Mouse (Mus musculus) E14TG2a.4 (cell line): ENCODE results near the gene Fer.

Source experiments
- CTCF ChIP-seq: conservative IDR thresholded peaks from 2 replicates; pipeline ENCODE4 v1.5.1; 2014; ENCODE audit warnings: low read length
- NANOG ChIP-seq: IDR thresholded peaks from 2 replicates; pipeline ENCODE4 v1.6.1; 2014; ENCODE audit warnings: borderline replicate concordance, low read length, mixed read lengths

DNA sequence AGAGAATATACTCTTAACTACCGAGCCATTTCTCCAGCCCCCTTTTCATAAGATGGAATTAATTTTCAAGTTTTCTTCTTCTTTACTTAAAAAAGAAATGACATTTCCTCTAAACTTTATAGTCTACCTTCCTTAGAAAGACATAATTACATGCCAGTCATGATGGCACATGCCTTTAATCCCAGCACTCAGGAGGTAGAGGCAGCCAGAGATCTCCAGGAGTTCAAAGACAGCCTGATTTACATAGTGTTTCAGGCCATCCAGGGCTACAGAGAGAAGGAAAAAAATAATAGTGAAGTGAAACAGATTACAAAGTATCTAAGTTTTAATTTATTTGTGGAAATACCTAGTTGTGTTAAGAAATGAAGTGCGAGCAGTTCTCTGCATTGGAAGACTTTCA is 26.6 kb upstream of the Fer start:
- TF ChIP-seq CTCF (no peak), NANOG (no peak)
